Mouse (Mus musculus) neutrophil, adult 83 days (primary cell): ENCODE data around the gene Afdn. TPM values are rescaled to one million over a fixed set of nuclear protein-coding genes. Genes with fewer than 3 reads are reported as not detected.

Source experiments
- total RNA-seq, 2 experiments: library from RNA; stranded (reverse); gene quantifications; one replicate each; pipeline ENCODE4 v1.2.4; 2023

Gene Afdn
- total RNA-seq = 10 to 100 TPM; 22.0 to 28.1 TPM

GRCm38 (mm10) chr17:13759853-13760627 is at the start of gene Afdn:
Gene Afdn, plus strand, starts transcription at chr17:13760539.

DNA sequence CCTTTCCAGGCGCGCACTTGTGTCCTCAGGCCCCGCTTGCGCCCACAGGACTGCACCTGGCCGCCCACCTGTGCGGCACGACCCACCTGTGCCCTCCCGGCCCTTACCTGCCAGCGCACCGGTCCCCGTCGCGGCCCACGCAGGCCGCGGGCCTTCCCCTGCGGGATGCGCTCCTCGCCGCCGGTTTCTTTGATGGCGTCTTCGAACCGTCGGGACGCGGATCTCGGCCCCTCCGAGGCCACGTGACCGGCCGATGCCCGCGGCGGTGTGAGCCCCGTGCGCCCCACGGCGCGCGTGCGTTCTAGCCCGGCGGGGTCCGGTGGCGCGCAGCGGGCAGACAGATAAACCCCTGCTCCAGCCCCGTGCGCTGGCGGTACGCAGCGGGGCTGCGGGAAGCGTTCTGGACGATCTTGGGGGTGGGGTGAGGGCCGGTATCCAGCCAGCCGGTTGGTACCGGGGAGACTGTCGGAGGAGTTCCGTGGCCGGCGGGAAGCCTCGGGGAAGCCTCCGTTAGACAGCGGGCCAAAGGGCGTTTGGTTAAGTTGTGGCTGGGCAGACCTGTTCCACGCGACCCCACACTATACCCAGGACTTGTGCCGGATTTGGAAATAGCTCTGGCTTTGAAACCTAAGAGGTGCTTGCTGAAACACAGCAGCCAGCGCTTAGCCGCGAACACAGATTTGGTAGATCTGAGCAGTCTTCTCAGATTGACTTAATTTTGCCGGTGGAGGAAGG is 1.0 kb downstream of the Afdn start, which contains the start of gene Tcte2:
Tcte2 (minus strand) TSS at position 647 of the 735 bp plus-strand sequence.

GRCm38 (mm10) chr17:13948073-13948472 is 187.7 kb downstream of the Afdn start, which contains the start of gene Gm7168:
Gene Gm7168, plus strand, starts transcription at chr17:13948373.

Other genes starting within 250 kb of the Afdn start
- gene Tcte2, start 1.3 kb downstream of the Afdn start, total RNA-seq = under 1 TPM in 1 of 2 experiments, not detected in 1; 0.85 TPM
- gene Gm7168, start 187.8 kb downstream of the Afdn start, total RNA-seq = not detected
- not detected for gene Gm7356, start 243.2 kb downstream of the Afdn start, total RNA-seq